Mouse (Mus musculus) stomach, postnatal 0 days (tissue): ENCODE measurements at regions not wholly inside any gene's neighbourhood (a gene's known extent, or its start where the extent isn't known, plus 50 kb on each side); places are given as distances from the start of the nearest gene placed in this dataset.

Source experiments
- ATAC-seq: fragments of 200-750 bp; cut with Nextera tagmentation; 2 replicates; pipeline ENCODE4 v1.8.0; 2017; ENCODE audit not compliant: low FRiP score, low TSS enrichment
- DNase-seq: peaks from one replicate; pipeline ENCODE4 v3.0.0-alpha.2; 2016; ENCODE audit warnings: low spot score
- H3K27ac ChIP-seq: fragments of 300-500 bp; sonication (generic); replicated peaks from 2 replicates; pipeline ENCODE4 v1.5.1; 2014; ENCODE audit warnings: mild to moderate bottlenecking, control low read depth
- H3K27me3 ChIP-seq: fragments of 300-500 bp; sonication (generic); 2 replicates; pipeline ENCODE4 v1.6.1; 2014; ENCODE audit warnings: low read length; ENCODE audit not compliant: control insufficient read depth, insufficient read depth
- H3K36me3 ChIP-seq: fragments of 300-500 bp; sonication (generic); 2 replicates; pipeline ENCODE4 v1.6.1; 2014; ENCODE audit warnings: low read length, mixed read lengths; ENCODE audit not compliant: control insufficient read depth, insufficient read depth
- H3K4me1 ChIP-seq: fragments of 300-500 bp; sonication (generic); replicated peaks from 2 replicates; pipeline ENCODE4 v1.6.1; 2014; ENCODE audit warnings: antibody characterized with exemption; ENCODE audit not compliant: control insufficient read depth, insufficient read depth
- H3K4me2 ChIP-seq: fragments of 300-500 bp; sonication (generic); replicated peaks from 2 replicates; pipeline ENCODE4 v1.6.1; 2014; ENCODE audit warnings: low read depth, mild to moderate bottlenecking, control low read depth, moderate library complexity
- H3K4me3 ChIP-seq: fragments of 300-500 bp; sonication (generic); 2 replicates; pipeline ENCODE4 v1.5.1; 2014; ENCODE audit warnings: low read depth, low read length, control low read depth
- H3K9ac ChIP-seq: fragments of 300-500 bp; sonication (generic); 2 replicates; pipeline ENCODE4 v1.6.1; 2014; ENCODE audit warnings: mild to moderate bottlenecking, low read length, control low read depth, mixed read lengths
- H3K9me3 ChIP-seq: fragments of 300-500 bp; sonication (generic); 2 replicates; pipeline ENCODE4 v1.6.1; 2016; ENCODE audit warnings: low read length; ENCODE audit not compliant: control insufficient read depth
- CTCF ChIP-seq: IDR thresholded peaks from 2 replicates; pipeline ENCODE4 v1.5.1; 2016; ENCODE audit warnings: antibody characterized with exemption, low read depth, mild to moderate bottlenecking, moderate library complexity
- EP300 ChIP-seq: optimal IDR thresholded peaks from 2 replicates; pipeline ENCODE3; 2016; ENCODE audit warnings: antibody characterized with exemption
- WGBS: fragments of 180-500 bp; shearing (Covaris S2); extraction: QIAGEN DNeasy Blood & Tissue Kit; methylation state at CpG from one replicate; pipeline ENCODE4 v1.1.7; 2014; 5-methylcytosine and 5-hydroxymethylcytosine counted together

GRCm38 (mm10) chr11:113005895-113006294 lies 223.9 kb downstream of the Sox9 start:
- ATAC-seq = no peak
- no peak overlapping the region for H3K27ac ChIP-seq

GRCm38 (mm10) chr11:113008521-113008920 lies 226.5 kb downstream of the Sox9 start:
- Histone ChIP-seq H3K36me3 (no peaks in the 10 kb centered on the region), H3K27me3 (no peaks in the 10 kb centered on the region), H3K27ac (no peak overlapping the region), H3K4me2 (no peak overlapping the region), H3K9me3 (no peaks in the 10 kb centered on the region), H3K4me1 (no peaks in the 10 kb centered on the region), H3K9ac (no peak overlapping the region), H3K4me3 (no peak overlapping the region)
- DNase-seq (no peak), ATAC-seq (no peak)
- TF ChIP-seq CTCF = no peak
- no peak for TF ChIP-seq EP300
- WGBS = 49% methylated on average over 4 of the region's 4 CpGs

More at GRCm38 (mm10) chr11:113005895-113006294, 223.9 kb downstream of the Sox9 start:
- Histone ChIP-seq H3K4me3 (no peak overlapping the region), H3K9ac (no peak overlapping the region), H3K4me1 (no peaks in the 10 kb centered on the region), H3K27me3 (no peaks in the 10 kb centered on the region), H3K36me3 (no peaks in the 10 kb centered on the region), H3K4me2 (no peak overlapping the region), H3K9me3 (no peaks in the 10 kb centered on the region)
- 54% methylated on average over 9 of the region's 9 CpGs for WGBS
- TF ChIP-seq CTCF (no peak), EP300 (no peak)
- DNase-seq = no peak

- no peaks in the 10 kb centered on the region for H3K27me3 ChIP-seq
- no peak overlapping the region for H3K4me2 ChIP-seq
- H3K9me3 ChIP-seq = no peaks in the 10 kb centered on the region
- 70% methylated on average over 6 of the region's 6 CpGs for WGBS
- no peaks in the 10 kb centered on the region for H3K36me3 ChIP-seq
- no peaks in the 10 kb centered on the region for H3K4me1 ChIP-seq
- H3K4me3 ChIP-seq = no peak overlapping the region
- no peak for TF ChIP-seq EP300
- TF ChIP-seq CTCF = no peak
- ATAC-seq = no peak
- H3K9ac ChIP-seq = no peak overlapping the region
- H3K27ac ChIP-seq = no peak overlapping the region
- DNase-seq = no peak
Observed at GRCm38 (mm10) chr11:113009376-113009775, 227.4 kb downstream of the Sox9 start.

DNA sequence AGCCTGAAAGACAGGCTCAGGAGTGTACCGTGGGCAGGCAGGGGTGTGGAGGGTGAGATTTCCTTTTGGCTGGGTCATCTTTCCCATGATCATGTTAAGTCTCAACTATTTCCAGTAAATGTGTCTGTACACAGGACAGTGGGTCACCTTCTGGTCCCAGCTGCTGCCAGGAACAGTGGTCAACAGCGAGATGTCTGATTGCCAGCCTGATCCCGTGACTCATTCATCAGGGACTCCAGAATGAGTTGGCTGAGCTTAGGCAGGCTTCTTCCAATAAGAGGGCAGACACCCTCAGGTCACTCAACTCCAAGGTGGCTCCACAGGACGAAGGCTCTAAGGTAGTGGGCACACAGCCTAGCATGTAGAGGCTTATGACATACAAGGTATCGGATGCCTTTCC lies 228.9 kb downstream of the Sox9 start:
- WGBS = 82% methylated on average over 5 of the region's 5 CpGs
- TF ChIP-seq CTCF (no peak), EP300 (no peak)
- H3K9ac ChIP-seq = no peak overlapping the region
- ATAC-seq (no peak), DNase-seq (no peak)
- no peaks in the 10 kb centered on the region for H3K27me3 ChIP-seq
- no peaks in the 10 kb centered on the region for H3K4me1 ChIP-seq
- H3K36me3 ChIP-seq = no peaks in the 10 kb centered on the region
- no peak overlapping the region for H3K4me3 ChIP-seq
- no peak overlapping the region for H3K27ac ChIP-seq
- no peak overlapping the region for H3K4me2 ChIP-seq
- no peaks in the 10 kb centered on the region for H3K9me3 ChIP-seq

GRCm38 (mm10) chr11:113014186-113015010 lies 232.4 kb downstream of the Sox9 start:
- 74% methylated on average over 10 of the region's 10 CpGs for WGBS
- H3K27ac ChIP-seq = no peak overlapping the region
- no peak for DNase-seq

DNA sequence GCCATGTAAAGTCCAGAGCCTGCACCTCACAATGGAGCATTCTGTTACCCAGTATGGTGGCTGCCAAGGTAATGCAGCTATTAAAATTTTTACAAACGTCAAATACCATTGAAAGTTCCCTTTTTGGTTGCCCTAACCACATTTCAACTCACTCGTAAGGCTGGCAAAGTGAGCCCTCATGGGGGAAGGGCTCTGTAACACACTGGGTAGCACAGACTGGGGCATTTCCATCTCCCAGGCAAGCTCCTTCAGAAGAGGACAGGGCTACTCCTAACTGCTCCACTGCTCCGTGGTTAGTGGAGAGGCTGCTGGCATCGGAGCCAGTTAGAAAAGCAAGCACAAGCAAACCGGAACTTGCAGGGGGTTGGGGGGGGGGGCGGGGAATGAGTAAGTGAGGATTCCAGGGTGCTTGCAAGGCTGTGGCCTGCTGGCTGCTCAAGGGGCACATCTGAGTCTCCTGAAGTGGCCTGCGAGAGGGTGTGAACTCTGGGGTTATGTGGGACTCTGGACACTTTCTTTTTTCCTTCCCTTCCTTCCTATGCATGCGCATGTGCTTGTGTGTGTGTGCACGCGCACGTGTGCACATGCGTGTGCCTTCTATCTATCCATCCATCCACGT lies 233.8 kb downstream of the Sox9 start:
- 62% methylated on average over 13 of the region's 13 CpGs for WGBS
- Histone ChIP-seq H3K27me3 (no peaks in the 10 kb centered on the region), H3K4me2 (no peak overlapping the region), H3K4me3 (no peak overlapping the region), H3K9ac (no peak overlapping the region), H3K9me3 (no peaks in the 10 kb centered on the region), H3K4me1 (no peaks in the 10 kb centered on the region), H3K27ac (no peak overlapping the region), H3K36me3 (no peaks in the 10 kb centered on the region)
- DNase-seq = no peak
- ATAC-seq = peak; percentile 40; the same call in 1 of the 2 replicates
- TF ChIP-seq CTCF = no peak
- no peak for TF ChIP-seq EP300

More at GRCm38 (mm10) chr11:113014186-113015010, 232.4 kb downstream of the Sox9 start:
- no peak for ATAC-seq
- H3K4me3 ChIP-seq = no peak overlapping the region
- H3K4me1 ChIP-seq = no peaks in the 10 kb centered on the region
- TF ChIP-seq EP300 (no peak), CTCF (no peak)
- no peaks in the 10 kb centered on the region for H3K27me3 ChIP-seq
- H3K4me2 ChIP-seq = no peak overlapping the region
- H3K36me3 ChIP-seq = no peaks in the 10 kb centered on the region
- H3K9me3 ChIP-seq = no peaks in the 10 kb centered on the region
- no peak overlapping the region for H3K9ac ChIP-seq
